Comparison of ENCODE assay signal across 20 mouse cellular contexts in genomic region chr1:38554546-38554945, GRCm38 (mm10).
"Had no signal": no experiment of that assay in that cellular context is flagged by ENCODE, and none has a peak within 500 bp of the region (broad histone marks: within the 10 kb centered on the region; RNA-seq: fewer than 3 reads in every experiment).

No protein-coding gene starts in this region.

- DNase-seq: lung, adult 18-20 months; lung, embryonic 14.5 days; lung, postnatal 10 days; lung, postnatal 4 days; midbrain, embryonic 14.5 days; retina, postnatal 1 day; right cerebral cortex, adult 18-20 months; right cerebral cortex, postnatal 25 days; right cerebral cortex, postnatal 4 days; thymus, adult 2 months; thymus, postnatal 25 days; thymus, postnatal 4 days had no signal

- H3K4me3 ChIP-seq: midbrain, embryonic 10.5 days; midbrain, embryonic 12.5 days; myocyte; neural tube, embryonic 12.5 days; stomach, embryonic 15.5 days had no signal

- H3K4me1 ChIP-seq: stomach, embryonic 15.5 days had no signal

- H3K27ac ChIP-seq: liver, embryonic 14.5 days; midbrain, embryonic 10.5 days; midbrain, embryonic 12.5 days; neural tube, embryonic 12.5 days; stomach, embryonic 15.5 days; stomach, postnatal 0 days had no signal

- H3K27me3 ChIP-seq: midbrain, embryonic 12.5 days; neural tube, embryonic 12.5 days; stomach, embryonic 15.5 days had no signal

- H3K36me3 ChIP-seq: midbrain, embryonic 10.5 days; midbrain, embryonic 12.5 days; neural tube, embryonic 12.5 days; stomach, embryonic 15.5 days had no signal

- H3K9me3 ChIP-seq: midbrain, embryonic 10.5 days; midbrain, embryonic 12.5 days; neural tube, embryonic 12.5 days; stomach, embryonic 15.5 days had no signal

- H3K4me2 ChIP-seq: lung, embryonic 14.5 days; midbrain, embryonic 12.5 days; neural tube, embryonic 12.5 days; stomach, embryonic 15.5 days had no signal

- ATAC-seq: midbrain, embryonic 16.5 days had no signal

- H3K9ac ChIP-seq: liver, embryonic 14.5 days; lung, embryonic 14.5 days; midbrain, embryonic 12.5 days; neural tube, embryonic 12.5 days; stomach, embryonic 15.5 days had no signal
